ENCODE assay signal across 18 mouse cellular contexts in the genomic region with DNA sequence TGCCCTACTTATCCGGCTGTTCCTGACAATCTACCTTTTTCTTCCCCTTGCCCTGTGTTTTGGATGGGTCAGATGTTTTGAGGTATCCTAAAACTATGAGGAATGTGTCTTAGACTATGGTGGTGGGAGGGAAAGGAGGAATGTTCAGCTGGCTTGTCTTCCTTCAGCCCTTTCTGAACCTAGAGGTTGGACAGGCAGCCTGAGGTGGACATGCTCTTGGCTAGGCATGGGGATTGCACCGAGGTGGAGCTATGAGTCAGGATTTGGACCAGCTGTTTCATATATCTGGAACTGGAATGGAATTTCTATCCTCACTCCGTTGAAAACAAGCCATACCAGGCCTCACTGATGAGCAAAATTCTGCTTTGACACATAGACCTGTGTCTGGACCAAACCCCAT.
DNase-seq lines count a peak whose midpoint lies in the region; ATAC-seq and TF ChIP-seq lines count a peak whose summit lies in the region.
"Had no signal": no experiment of that assay in that cellular context is flagged by ENCODE, and none has a peak within 500 bp of the region (broad histone marks: within the 10 kb centered on the region; RNA-seq: fewer than 3 reads in every experiment).

No protein-coding gene starts in this region.

- peak; percentile 44 to 73 for DNase-seq in adrenal gland, adult (ENCODE audit: inconsistent age in 2 of 2, low spot score in 1 of 2)
- no peak for DNase-seq in adrenal gland, postnatal 36 days
- peak; percentile 39 for DNase-seq in 3134 (ENCODE audit: extremely low read depth, insufficient read length, low spot score)
- no peak for DNase-seq in spleen, postnatal 14 days (ENCODE audit: low spot score in 2 of 2)
- DNase-seq in urinary bladder, adult 2 months (ENCODE audit: low spot score) = no peak
- DNase-seq: adrenal gland, adult 8-10 months; gastrocnemius, postnatal 36 days; kidney, adult 9 months; kidney, postnatal 4 days had no signal

- ATAC-seq in heart, embryonic 12.5 days (ENCODE audit: insufficient number of reproducible peaks, low FRiP score) = no peak
- ATAC-seq in heart, embryonic 11.5 days (replicated peaks; ENCODE audit: insufficient number of reproducible peaks, low FRiP score, low TSS enrichment) = no peak
- ATAC-seq: forebrain, embryonic 13.5 days; inflammation-experienced regulatory T-cells, adult 6 months had no signal

- peaks cover 100% of the 10 kb centered on the region for H3K4me1 ChIP-seq in heart, embryonic 12.5 days (replicated peaks)
- H3K4me1 ChIP-seq in heart, embryonic 11.5 days (ENCODE audit: control insufficient read depth, insufficient read depth, low read length) = peaks cover 91% of the 10 kb centered on the region
- H3K4me1 ChIP-seq in embryonic fibroblast, embryonic 13.5 days (ENCODE audit: control insufficient read depth, insufficient read depth, low read length) = peaks cover 50% of the 10 kb centered on the region

- TF ChIP-seq CTCF in embryonic fibroblast, embryonic 13.5 days (IDR thresholded peaks at IDR 0.05; ENCODE audit: borderline replicate concordance, insufficient read depth, low read length) = no peak

- no peak overlapping the region for H3K4me2 ChIP-seq in heart, embryonic 12.5 days
- H3K4me2 ChIP-seq in heart, embryonic 11.5 days = no peak overlapping the region
- H3K4me2 ChIP-seq: forebrain, embryonic 13.5 days; liver, embryonic 11.5 days had no signal

- H3K9me3 ChIP-seq in heart, embryonic 12.5 days (replicated peaks) = no peaks in the 10 kb centered on the region
- H3K9me3 ChIP-seq in heart, embryonic 11.5 days (replicated peaks; ENCODE audit: control insufficient read depth, low read length) = no peaks in the 10 kb centered on the region
- H3K9me3 ChIP-seq: forebrain, embryonic 13.5 days; G1E; midbrain, embryonic 10.5 days had no signal

- peaks cover 19% of the 10 kb centered on the region for H3K36me3 ChIP-seq in heart, embryonic 12.5 days
- no peaks in the 10 kb centered on the region for H3K36me3 ChIP-seq in heart, embryonic 11.5 days (ENCODE audit: control insufficient read depth, insufficient read depth, low read length)
- H3K36me3 ChIP-seq: G1E had no signal

- no peaks in the 10 kb centered on the region for H3K27me3 ChIP-seq in heart, embryonic 12.5 days (replicated peaks)
- H3K27me3 ChIP-seq in heart, embryonic 11.5 days (ENCODE audit: control insufficient read depth, insufficient read depth, low read length) = no peaks in the 10 kb centered on the region
- H3K27me3 ChIP-seq: forebrain, embryonic 13.5 days had no signal

- H3K27ac ChIP-seq in heart, embryonic 12.5 days (ENCODE audit: poor library complexity, severe bottlenecking) = peak overlapping the region; percentile 6; the same call in 1 of the 2 replicates
- H3K27ac ChIP-seq in heart, embryonic 11.5 days (ENCODE audit: low read depth, low read length) = no peak overlapping the region
- peak overlapping the region; percentile 69 for H3K27ac ChIP-seq in embryonic fibroblast, embryonic 13.5 days (ENCODE audit: insufficient read depth, low read length)
- H3K27ac ChIP-seq: forebrain, embryonic 13.5 days; macrophage; midbrain, embryonic 10.5 days had no signal

- no peak overlapping the region for H3K9ac ChIP-seq in heart, embryonic 12.5 days
- H3K9ac ChIP-seq in heart, embryonic 11.5 days (ENCODE audit: low read depth, low read length) = no peak overlapping the region
- H3K9ac ChIP-seq: forebrain, embryonic 13.5 days had no signal

- H3K4me3 ChIP-seq in heart, embryonic 12.5 days = no peak overlapping the region
- H3K4me3 ChIP-seq in heart, embryonic 11.5 days (ENCODE audit: low read depth, low read length) = no peak overlapping the region
- H3K4me3 ChIP-seq in embryonic fibroblast, embryonic 13.5 days (ENCODE audit: insufficient read depth, low read length) = no peak overlapping the region
- H3K4me3 ChIP-seq: forebrain, embryonic 13.5 days; midbrain, embryonic 10.5 days had no signal

- WGBS in heart, embryonic 12.5 days = 43% methylated on average over 3 of the region's 3 CpGs
- whole genome bisulfite sequencing in heart, embryonic 11.5 days (ENCODE audit: insufficient replicate concordance) = 51% methylated on average over 3 of the region's 3 CpGs

- no peak for TF ChIP-seq POLR2A in embryonic fibroblast, embryonic 13.5 days (IDR thresholded peaks at IDR 0.05; ENCODE audit: low read depth, low read length)

Comparison
In these comparisons a context has a peak if more than half of its experiments do, and no peak if none do; other contexts are left out.
1. DNase-seq: peak in adrenal gland, adult (2 of 2) and 3134 (single experiment); none in adrenal gland, postnatal 36 days (0 of 2), spleen, postnatal 14 days (0 of 2) and urinary bladder, adult 2 months (single experiment).